Mouse (Mus musculus): ENCODE measurements around the gene Zfp598.
"Not testable (repeated sequence)": the region's sequence is repeated elsewhere in the genome, so short reads cannot be mapped to it uniquely, and the experiment has no call there.

The Zfp598 gene

GRCm38 (mm10) chr17:24721383-24721955 lies 52.0 kb downstream of the Zfp598 start:
- DNase-seq (ENCODE audit: low spot score in 2 of 2) = not testable (repeated sequence)

- DNase-seq (ENCODE audit: low spot score in 2 of 2) = no peak
Measured at GRCm38 (mm10) chr17:24722220-24722924, 52.9 kb downstream of the Zfp598 start.

GRCm38 (mm10) chr17:24723122-24723880 lies 53.8 kb downstream of the Zfp598 start:
- DNase-seq (ENCODE audit: low spot score in 2 of 2) = no peak

- peak in 1 of 2 experiments; percentile 28 for DNase-seq (ENCODE audit: low spot score in 2 of 2)
Measured at GRCm38 (mm10) chr17:24723881-24724180, 54.3 kb downstream of the Zfp598 start.

GRCm38 (mm10) chr17:24724184-24724583 lies 54.7 kb downstream of the Zfp598 start, which contains the start of gene Ndufb10:
TSS of gene Ndufb10 (minus strand) at chr17:24724478.
- DNase-seq (ENCODE audit: low spot score in 2 of 2) = peak; percentile 90 to 94

GRCm38 (mm10) chr17:24725637-24726390 lies 56.3 kb downstream of the Zfp598 start:
- DNase-seq (ENCODE audit: low spot score in 2 of 2) = no peak

- no peak for DNase-seq (ENCODE audit: low spot score in 2 of 2)
Measured at GRCm38 (mm10) chr17:24727618-24728017, 58.1 kb downstream of the Zfp598 start, which contains the start of gene Rpl3l. TSS of gene Rpl3l (plus strand) at chr17:24727820.

GRCm38 (mm10) chr17:24728184-24728583 lies 58.7 kb downstream of the Zfp598 start:
- DNase-seq (ENCODE audit: low spot score in 2 of 2) = no peak

GRCm38 (mm10) chr17:24729067-24729466 lies 59.6 kb downstream of the Zfp598 start:
- DNase-seq (ENCODE audit: low spot score in 2 of 2) = no peak

- DNase-seq (ENCODE audit: low spot score in 2 of 2) = no peak
Measured at GRCm38 (mm10) chr17:24730787-24731186, 61.3 kb downstream of the Zfp598 start.
